Mouse (Mus musculus) gastrocnemius, postnatal 25 days (tissue): ENCODE results near the gene Btbd11. TPM values are rescaled to one million over a fixed set of nuclear protein-coding genes. Genes with fewer than 3 reads are reported as not detected.

Experiments
- DNase-seq: peaks from one replicate; pipeline ENCODE4 v3.0.0; 2022
- total RNA-seq, 2 experiments: library from RNA; stranded (reverse); gene quantifications; 1 replicate in 1 of 2; 2 replicates in 1 of 2; pipeline ENCODE4 v1.2.3; 2021

The Btbd11 gene
- total RNA-seq, 2 experiments from 2014 or later, result 0.62 to 1.0 TPM

- DNase-seq, result no peak
These were observed 93.5 kb downstream of the Btbd11 start for GRCm38 (mm10) chr10:85479959-85480625.

- DNase-seq, result no peak
These were observed 94.5 kb downstream of the Btbd11 start for GRCm38 (mm10) chr10:85481106-85481505.

DNA sequence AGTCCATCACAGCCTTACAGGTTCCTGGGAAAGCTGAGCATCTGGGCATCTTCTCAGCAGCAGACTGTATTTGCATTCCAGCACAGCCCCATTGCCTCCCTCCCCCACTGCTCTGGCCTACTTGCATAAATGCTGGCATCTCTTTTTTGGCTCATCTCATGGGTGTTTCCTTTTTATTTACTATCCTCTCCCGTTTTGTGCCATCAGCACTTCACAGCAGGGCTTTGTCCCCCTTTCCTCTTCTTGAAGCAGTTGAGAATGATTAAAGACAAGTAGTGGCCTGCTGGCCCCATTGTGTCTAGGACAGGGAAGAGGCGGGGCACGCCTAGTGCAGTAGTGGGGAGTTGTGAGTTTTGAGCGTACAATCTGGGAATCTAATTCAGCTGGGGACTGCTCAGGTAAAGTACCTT, 95.5 kb downstream of the Btbd11 start:
- no peak for DNase-seq

DNA sequence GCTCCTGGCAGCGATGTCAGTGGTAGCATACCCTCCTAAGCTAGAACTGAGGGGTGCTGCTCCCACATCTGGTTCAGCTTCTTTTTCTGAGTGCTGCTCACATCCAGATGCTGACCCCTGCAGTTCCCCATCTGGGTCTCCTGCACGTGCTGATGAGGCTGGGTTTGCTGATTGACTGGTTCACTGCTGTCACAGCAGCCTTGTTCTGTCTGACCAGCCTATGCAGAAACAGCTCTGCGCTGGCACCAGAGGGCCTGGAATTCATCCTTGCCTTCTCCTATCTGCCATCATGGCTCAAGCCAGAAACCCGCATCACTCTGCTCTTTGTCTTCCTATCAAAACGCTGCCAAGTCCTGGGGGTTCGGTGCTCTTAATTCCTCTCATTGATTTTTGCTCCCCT, 95.9 kb downstream of the Btbd11 start:
- DNase-seq, result no peak

- DNase-seq, result no peak
These were observed 99.8 kb downstream of the Btbd11 start for GRCm38 (mm10) chr10:85486456-85486855.

DNA sequence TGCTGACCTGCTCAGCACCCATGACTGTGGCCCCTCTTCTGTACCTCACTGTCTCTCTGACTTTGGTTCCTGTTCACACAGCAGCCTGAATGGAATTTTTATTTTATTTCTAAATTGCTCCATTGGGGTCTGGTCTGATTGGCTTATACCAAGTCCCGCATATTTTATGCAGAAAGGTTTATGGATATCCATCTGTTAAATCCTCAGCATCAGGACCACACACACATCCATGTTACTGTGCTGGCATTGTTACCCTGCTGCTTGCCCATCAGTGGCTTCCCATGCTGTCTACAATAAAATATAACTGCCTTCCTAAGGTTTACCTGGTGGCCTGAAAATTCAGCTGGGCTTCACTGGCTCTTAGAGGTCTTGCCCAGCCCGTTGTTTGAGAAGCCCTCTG, 106.0 kb downstream of the Btbd11 start:
- no peak for DNase-seq

- no peak for DNase-seq
These were observed 109.7 kb downstream of the Btbd11 start for GRCm38 (mm10) chr10:85496358-85496757.

- DNase-seq, result no peak
These were observed 110.4 kb downstream of the Btbd11 start for GRCm38 (mm10) chr10:85496981-85497380.

DNA sequence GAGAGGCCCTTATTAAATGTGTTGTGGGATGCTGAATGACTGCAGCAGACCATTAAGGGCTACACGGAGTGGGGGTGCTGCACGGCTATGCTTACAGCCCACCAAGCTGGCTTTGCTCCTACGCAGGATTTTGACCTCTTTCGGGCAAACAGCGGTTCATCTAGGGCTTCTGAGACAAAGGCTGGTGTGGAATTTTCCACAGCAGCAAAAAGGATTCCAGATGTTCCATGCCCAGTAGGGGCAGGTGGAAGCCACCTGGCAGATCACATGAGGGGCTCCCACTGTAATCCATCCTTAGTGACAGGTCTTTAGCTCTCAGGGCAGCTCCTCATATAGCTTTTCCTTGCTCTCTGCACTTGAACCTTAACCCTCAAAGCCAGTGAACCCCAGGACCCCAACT, 111.3 kb downstream of the Btbd11 start:
- no peak for DNase-seq

DNA sequence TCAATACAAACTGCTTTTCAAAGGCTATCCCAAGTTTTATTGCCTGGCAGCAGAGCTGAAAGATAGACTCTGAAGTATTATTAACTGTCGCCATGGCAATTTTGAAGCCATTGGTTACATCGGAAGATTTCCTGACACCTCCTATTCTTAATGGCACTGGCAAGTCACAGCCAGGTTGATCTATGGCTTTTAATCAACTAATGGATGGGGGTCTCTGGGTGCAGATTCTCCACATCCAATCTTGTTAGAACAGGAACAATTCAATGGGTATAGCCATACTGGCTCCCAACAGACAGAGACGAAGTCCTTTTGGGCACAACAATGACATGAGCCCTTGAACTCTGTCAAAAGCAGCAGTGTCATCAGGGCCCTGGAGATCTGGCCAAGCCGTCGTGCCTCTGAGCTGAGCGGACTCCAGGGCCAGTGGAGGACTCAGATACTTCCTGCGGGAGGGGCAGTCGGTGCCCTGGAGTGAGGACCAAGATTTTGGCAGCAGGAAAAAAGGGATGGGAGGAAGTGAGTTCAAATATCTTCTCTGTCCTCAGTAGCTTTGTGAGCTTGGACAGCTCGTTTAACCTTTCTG, 114.0 kb downstream of the Btbd11 start:
- DNase-seq, result no peak

GRCm38 (mm10) chr10:85501966-85502566, 115.5 kb downstream of the Btbd11 start:
- DNase-seq, result no peak

GRCm38 (mm10) chr10:85502656-85503055, 116.0 kb downstream of the Btbd11 start:
- no peak for DNase-seq

DNA sequence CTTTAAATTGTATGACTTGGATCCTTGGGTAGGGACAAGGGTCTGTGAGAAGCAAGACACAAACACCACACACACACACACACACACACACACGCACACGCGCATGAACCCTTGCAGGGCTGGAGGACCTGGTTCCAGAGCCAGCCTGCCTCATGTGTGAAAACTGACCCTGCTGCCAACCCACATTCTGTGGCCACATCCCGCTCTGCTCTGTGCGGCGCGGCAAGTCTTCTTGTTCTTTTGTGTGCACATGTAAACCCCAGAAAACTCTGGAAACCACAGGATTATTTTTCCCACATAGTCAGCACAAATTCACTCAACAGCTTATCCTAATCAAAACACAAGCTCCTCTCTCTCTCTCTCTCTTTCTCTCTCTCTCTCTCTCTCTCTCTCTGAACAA, 116.8 kb downstream of the Btbd11 start:
- DNase-seq, result no peak

DNA sequence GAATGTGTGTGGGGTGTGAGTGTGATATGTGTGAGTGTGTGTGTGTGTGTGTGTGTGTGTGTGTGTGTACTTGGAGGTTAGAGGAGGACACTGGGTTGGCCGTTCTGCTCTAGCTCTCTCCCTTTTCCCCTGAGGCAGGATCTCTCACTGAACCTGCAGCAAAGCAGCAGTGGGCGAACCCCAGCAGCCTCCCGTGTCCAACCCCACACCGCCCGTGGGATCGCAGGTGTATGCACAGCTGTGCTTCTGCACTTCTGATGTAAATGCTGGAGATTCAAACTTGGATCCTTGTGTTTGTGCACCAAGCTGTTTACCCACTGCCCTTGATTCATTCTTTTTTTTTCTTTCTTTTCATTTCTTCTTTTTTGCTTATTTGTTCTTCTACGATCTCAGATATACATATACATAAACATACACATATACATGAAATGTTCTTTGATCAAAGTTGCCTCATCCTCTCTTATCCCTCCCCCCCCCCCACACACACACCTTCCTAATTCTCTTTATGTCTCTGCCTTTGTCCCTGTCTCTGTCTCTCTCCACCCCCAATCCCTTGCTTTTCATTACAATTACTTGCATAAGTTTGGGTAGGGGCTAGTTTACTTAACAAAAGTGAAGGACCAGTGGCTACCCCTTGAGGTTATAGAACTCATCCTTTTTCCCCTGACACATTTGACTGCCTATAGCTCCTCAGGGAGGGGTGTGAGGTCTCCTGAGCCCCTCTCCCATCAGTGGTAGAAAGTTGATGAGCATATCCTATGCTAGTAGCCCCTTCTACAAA, 120.8 kb downstream of the Btbd11 start:
- no peak for DNase-seq

DNA sequence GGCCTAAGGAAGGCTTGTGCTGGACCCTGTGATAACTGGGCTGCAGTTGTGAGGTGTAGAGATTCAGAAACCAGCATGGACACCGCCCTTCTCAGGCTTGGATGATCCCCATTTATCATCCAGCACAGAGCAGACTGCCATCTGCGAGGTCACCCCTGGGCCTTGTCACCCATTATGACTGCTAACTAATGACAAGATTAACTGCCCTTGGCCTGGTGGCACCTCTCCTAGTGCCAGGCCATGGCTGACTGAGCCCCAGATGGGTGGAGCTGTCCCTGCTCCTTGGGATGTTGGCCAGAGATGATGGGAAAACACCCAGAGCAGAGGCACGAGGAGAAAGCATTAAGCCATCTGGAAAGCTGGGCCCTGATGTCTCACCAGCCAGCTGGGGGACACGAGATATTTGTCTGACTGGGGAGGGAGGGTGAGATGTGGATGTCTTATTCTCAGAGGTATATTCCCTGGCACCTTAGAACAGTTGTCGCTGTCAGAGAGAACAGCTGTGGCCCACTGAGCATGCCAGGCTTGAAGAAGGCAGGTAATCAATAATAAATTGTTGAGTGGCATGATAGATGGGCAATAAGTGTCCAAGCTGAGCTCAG, 121.7 kb downstream of the Btbd11 start:
- peak; percentile 22 for DNase-seq

DNA sequence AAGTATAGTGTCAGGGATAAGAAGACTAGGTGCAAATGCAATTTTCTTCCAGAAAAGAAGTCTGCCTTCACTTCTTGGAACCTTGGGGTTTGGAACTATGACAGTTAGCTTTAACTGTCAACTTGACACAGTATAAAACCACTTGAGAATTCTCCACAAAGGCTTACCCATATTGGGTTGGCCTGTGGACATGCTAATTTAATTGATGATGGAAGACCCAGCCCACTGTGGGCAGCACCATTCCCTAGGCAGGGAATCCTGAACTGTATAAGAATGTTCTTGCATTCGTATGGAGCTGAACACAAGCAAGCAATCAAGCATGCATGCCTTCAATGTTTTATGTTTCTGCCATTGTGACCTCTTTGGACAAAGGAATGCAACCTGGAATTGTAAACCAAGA, 122.4 kb downstream of the Btbd11 start:
- DNase-seq, result no peak

GRCm38 (mm10) chr10:85510329-85510728, 123.7 kb downstream of the Btbd11 start:
- no peak for DNase-seq

DNA sequence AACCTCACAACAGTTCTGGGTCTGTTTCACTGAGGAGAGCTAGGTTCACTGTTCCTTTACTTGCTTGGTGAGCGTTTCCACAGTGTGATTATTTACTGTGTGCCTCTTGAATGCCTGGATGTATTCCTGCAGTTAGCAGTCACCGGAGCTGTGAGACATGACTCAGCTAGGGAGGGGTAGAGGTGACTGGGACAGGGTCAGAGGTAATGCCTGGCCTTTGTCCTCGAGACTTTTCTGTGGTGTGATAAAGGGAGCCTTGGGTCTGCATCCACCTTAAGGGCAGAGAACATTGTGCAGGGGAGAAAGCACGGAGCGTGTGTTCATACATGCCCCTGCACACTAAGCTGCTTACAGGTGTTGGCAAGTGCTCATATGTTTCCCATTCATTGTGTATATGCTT, 126.2 kb downstream of the Btbd11 start:
- DNase-seq, result no peak

GRCm38 (mm10) chr10:85517223-85518110, 130.9 kb downstream of the Btbd11 start:
- DNase-seq, result no peak

DNA sequence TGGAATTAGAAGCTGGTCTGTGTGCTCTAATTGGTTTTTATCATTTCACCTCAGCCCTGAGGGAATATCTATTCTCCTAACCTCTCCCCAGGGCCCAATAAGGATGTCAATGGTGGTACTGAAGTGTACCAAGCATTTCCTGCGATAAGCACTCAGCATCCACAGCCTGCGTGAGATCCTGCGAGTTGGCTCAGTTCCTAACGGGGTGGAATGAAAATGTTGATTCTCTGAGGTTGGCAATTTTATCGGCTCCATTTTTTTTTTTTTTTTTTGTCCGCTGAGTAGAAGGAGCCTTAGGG, 131.4 kb downstream of the Btbd11 start:
- no peak for DNase-seq

- no peak for DNase-seq
These were observed 135.7 kb downstream of the Btbd11 start for GRCm38 (mm10) chr10:85522220-85522760.
